Comparison of ENCODE assay signal across 8 mouse cellular contexts in the genomic region with DNA sequence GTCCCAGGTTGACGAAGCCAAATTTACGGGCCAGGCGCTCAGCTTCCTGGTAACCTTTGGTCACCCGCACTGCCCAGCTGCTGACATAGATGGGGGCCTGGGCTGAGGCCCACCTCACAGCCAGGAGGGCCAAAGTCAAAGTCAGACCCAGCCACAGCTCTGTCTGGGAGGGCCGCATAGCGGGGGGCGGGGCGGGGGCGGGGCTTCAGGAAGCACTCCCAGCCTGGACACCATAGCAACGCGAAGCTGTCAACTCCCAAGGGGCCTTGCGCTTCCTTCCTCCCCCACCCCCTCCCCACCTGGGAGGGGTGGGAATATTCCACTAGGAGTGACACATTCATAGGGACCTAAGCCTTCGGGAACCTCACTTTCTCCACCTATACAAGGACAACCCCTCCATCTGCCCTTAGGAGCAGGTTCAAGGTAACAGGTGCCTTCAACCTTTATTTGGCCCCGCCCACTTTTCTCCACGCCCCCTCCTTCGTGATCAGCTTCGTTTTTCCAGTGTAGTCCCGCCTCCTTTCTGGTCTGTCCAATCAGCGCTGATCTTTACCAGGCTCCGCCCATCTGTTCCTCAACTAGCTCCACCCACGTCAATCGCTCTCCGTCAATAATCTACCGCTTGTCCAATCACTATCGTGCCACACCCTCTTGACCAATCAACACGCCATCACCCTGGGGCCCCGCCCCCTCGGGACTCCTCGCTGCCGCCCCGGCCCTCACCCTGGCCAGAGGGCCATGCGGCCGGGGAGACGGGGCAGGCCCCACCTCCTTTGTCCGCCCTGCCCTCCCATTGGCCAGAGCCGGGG. TPM values are rescaled to one million over a fixed set of nuclear protein-coding genes. Genes with fewer than 3 reads are reported as not detected.
DNase-seq lines count a peak whose midpoint lies in the region; ATAC-seq lines count a peak whose summit lies in the region.

A gene (minus strand): TSS at position 226 of the 809 bp plus-strand sequence.
A gene (plus strand): TSS at position 681 of the 809 bp plus-strand sequence.

- peak; percentile 70 for DNase-seq in adipocyte (ENCODE audit: low spot score)
- DNase-seq in embryo, embryonic 10 days (ENCODE audit: low spot score), result peak; percentile 96
- DNase-seq in gastrocnemius, postnatal 10 days, result peak; percentile 93
- DNase-seq in induced T-regulatory cell, adult 2 months (ENCODE audit: low read depth), result peak; percentile 97
- DNase-seq in left cerebral cortex, adult 9 months (ENCODE audit: low spot score in 2 of 2), result peak; percentile 96 to 98
- peak; percentile 93 for DNase-seq in right cerebral cortex, postnatal 25 days
- peak; percentile 97 to 98 for DNase-seq in urinary bladder, postnatal 4 days (ENCODE audit: low spot score in 2 of 2)

- peak; percentile 88 for ATAC-seq in megakaryocyte-erythroid progenitor cell, adult 5-6 weeks (replicated peaks; ENCODE audit: low FRiP score, low TSS enrichment, poor library complexity, severe bottlenecking)

RNA-seq across cellular contexts. Expression of the first gene that starts in this region (rescaled TPM):
- 1 to 10 TPM in 1 of 2 experiments, under 1 TPM in 1; 0.75 to 1.5 TPM for total RNA-seq in gastrocnemius, postnatal 10 days (2021)
- 16.1 and 23.0 TPM in 2 replicates for total RNA-seq in megakaryocyte-erythroid progenitor cell, adult 5-6 weeks (2014; fragmentation: Nextera tagmentation)
- 1.6 and 2.6 TPM in 2 replicates for total RNA-seq in megakaryocyte-erythroid progenitor cell, adult 5-6 weeks (2017)

RNA-seq across cellular contexts. Expression of the second gene that starts in this region (rescaled TPM):
- total RNA-seq in gastrocnemius, postnatal 10 days (2021), result 1 to 10 TPM; 2.1 to 2.4 TPM
- 23.1 and 23.7 TPM in 2 replicates for total RNA-seq in megakaryocyte-erythroid progenitor cell, adult 5-6 weeks (2014; fragmentation: Nextera tagmentation)
- total RNA-seq in megakaryocyte-erythroid progenitor cell, adult 5-6 weeks (2017), result 2.7 and 6.8 TPM in 2 replicates

Comparison
In these comparisons a context has a peak if more than half of its experiments do, and no peak if none do; other contexts are left out.
1. Peak in every context shown above with its lines: DNase-seq and ATAC-seq.